Mouse (Mus musculus): ENCODE results near the gene Elovl7. TPM values are rescaled to one million over a fixed set of nuclear protein-coding genes. Genes with fewer than 3 reads are reported as not detected.

The Elovl7 gene
- total and polyA plus RNA-seq, 2 experiments from 2014 or later, result 1.9 to 2.4 TPM

- H3K4me1 ChIP-seq (ENCODE audit: insufficient read depth, low read length), result no peaks in the 10 kb centered on the region
- no peak overlapping the region for H3K27ac ChIP-seq (ENCODE audit: low read depth, low read length)
- H3K36me3 ChIP-seq (ENCODE audit: insufficient read depth, low read length), result no peaks in the 10 kb centered on the region
- H3K4me2 ChIP-seq (ENCODE audit: low read depth, low read length, poor library complexity, severe bottlenecking), result no peak overlapping the region
- no peaks in the 10 kb centered on the region for H3K27me3 ChIP-seq (ENCODE audit: insufficient read depth, low read length)
- H3K9me3 ChIP-seq (ENCODE audit: low read length), result no peaks in the 10 kb centered on the region
- WGBS, result 85% methylated on average over 5 of the region's 5 CpGs
- no peak overlapping the region for H3K4me3 ChIP-seq (ENCODE audit: low read depth, low read length)
- ATAC-seq (ENCODE audit: low FRiP score) (no peak), DNase-seq (ENCODE audit: low spot score) (no peak)
- no peak for TF ChIP-seq CTCF (IDR thresholded peaks at IDR 0.05)
- H3K9ac ChIP-seq (replicated peaks; ENCODE audit: low read length, poor library complexity, severe bottlenecking), result no peak overlapping the region
Observed at GRCm38 (mm10) chr13:108251106-108251505, 36.9 kb downstream of the Elovl7 start.

GRCm38 (mm10) chr13:108253977-108254376 is 39.8 kb downstream of the Elovl7 start:
- Histone ChIP-seq H3K9ac (replicated peaks; ENCODE audit: low read length, poor library complexity, severe bottlenecking) (no peak overlapping the region), H3K4me3 (ENCODE audit: low read depth, low read length) (no peak overlapping the region), H3K27me3 (ENCODE audit: insufficient read depth, low read length) (no peaks in the 10 kb centered on the region), H3K27ac (ENCODE audit: low read depth, low read length) (no peak overlapping the region), H3K4me2 (ENCODE audit: low read depth, low read length, poor library complexity, severe bottlenecking) (no peak overlapping the region), H3K4me1 (ENCODE audit: insufficient read depth, low read length) (no peaks in the 10 kb centered on the region), H3K36me3 (ENCODE audit: insufficient read depth, low read length) (no peaks in the 10 kb centered on the region), H3K9me3 (ENCODE audit: low read length) (no peaks in the 10 kb centered on the region)
- no peak for TF ChIP-seq CTCF (IDR thresholded peaks at IDR 0.05)
- no peak for ATAC-seq (ENCODE audit: low FRiP score)
- 87% methylated on average over 5 of the region's 5 CpGs for WGBS
- no peak for DNase-seq (ENCODE audit: low spot score)

GRCm38 (mm10) chr13:108263042-108263441 is 48.8 kb downstream of the Elovl7 start:
- Histone ChIP-seq H3K4me2 (ENCODE audit: low read depth, low read length, poor library complexity, severe bottlenecking) (no peak overlapping the region), H3K9ac (replicated peaks; ENCODE audit: low read length, poor library complexity, severe bottlenecking) (no peak overlapping the region), H3K4me1 (ENCODE audit: insufficient read depth, low read length) (no peaks in the 10 kb centered on the region), H3K9me3 (ENCODE audit: low read length) (no peaks in the 10 kb centered on the region), H3K27ac (ENCODE audit: low read depth, low read length) (no peak overlapping the region), H3K27me3 (ENCODE audit: insufficient read depth, low read length) (no peaks in the 10 kb centered on the region), H3K36me3 (ENCODE audit: insufficient read depth, low read length) (no peaks in the 10 kb centered on the region), H3K4me3 (ENCODE audit: low read depth, low read length) (no peak overlapping the region)
- DNase-seq (ENCODE audit: low spot score) (no peak), ATAC-seq (ENCODE audit: low FRiP score) (no peak)
- TF ChIP-seq CTCF (IDR thresholded peaks at IDR 0.05), result no peak
- 47% methylated on average over 8 of the region's 8 CpGs for WGBS

DNA sequence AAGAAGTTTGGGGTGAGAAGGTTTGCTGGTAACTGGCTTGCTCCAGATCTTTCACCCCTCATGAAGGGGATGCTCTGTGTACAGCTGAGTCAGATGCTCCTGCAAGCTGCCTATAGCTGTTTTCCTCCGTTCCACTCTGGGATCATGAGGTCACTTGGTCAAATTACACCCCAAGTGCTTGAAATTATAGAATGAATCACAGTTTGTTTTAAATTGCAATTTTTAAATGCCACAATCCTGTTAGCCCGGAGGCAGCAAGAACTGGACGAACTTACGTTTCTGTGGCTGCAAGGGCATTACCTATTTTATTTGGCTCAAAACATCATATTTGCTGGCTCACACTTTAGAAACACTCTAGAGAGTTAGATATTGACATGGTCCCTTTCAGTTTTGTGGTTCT is 51.2 kb downstream of the Elovl7 start:
- no peaks in the 10 kb centered on the region for H3K4me1 ChIP-seq (ENCODE audit: insufficient read depth, low read length)
- 89% methylated on average over 4 of the region's 4 CpGs for WGBS
- no peaks in the 10 kb centered on the region for H3K9me3 ChIP-seq (ENCODE audit: low read length)
- H3K36me3 ChIP-seq (ENCODE audit: insufficient read depth, low read length), result no peaks in the 10 kb centered on the region
- DNase-seq (ENCODE audit: low spot score), result no peak
- no peak overlapping the region for H3K9ac ChIP-seq (replicated peaks; ENCODE audit: low read length, poor library complexity, severe bottlenecking)
- no peak overlapping the region for H3K27ac ChIP-seq (ENCODE audit: low read depth, low read length)
- TF ChIP-seq CTCF (IDR thresholded peaks at IDR 0.05), result no peak
- no peak for ATAC-seq (ENCODE audit: low FRiP score)
- no peak overlapping the region for H3K4me2 ChIP-seq (ENCODE audit: low read depth, low read length, poor library complexity, severe bottlenecking)
- no peaks in the 10 kb centered on the region for H3K27me3 ChIP-seq (ENCODE audit: insufficient read depth, low read length)
- no peak overlapping the region for H3K4me3 ChIP-seq (ENCODE audit: low read depth, low read length)

GRCm38 (mm10) chr13:108267841-108268634 is 53.8 kb downstream of the Elovl7 start:
- WGBS, result 83% methylated on average over 9 of the region's 9 CpGs
- no peaks in the 10 kb centered on the region for H3K36me3 ChIP-seq (ENCODE audit: insufficient read depth, low read length)
- no peaks in the 10 kb centered on the region for H3K4me1 ChIP-seq (ENCODE audit: insufficient read depth, low read length)
- DNase-seq (ENCODE audit: low spot score) (no peak), ATAC-seq (ENCODE audit: low FRiP score) (no peak)
- H3K4me3 ChIP-seq (ENCODE audit: low read depth, low read length), result no peak overlapping the region
- no peak overlapping the region for H3K9ac ChIP-seq (replicated peaks; ENCODE audit: low read length, poor library complexity, severe bottlenecking)
- TF ChIP-seq CTCF (IDR thresholded peaks at IDR 0.05), result no peak
- no peaks in the 10 kb centered on the region for H3K27me3 ChIP-seq (ENCODE audit: insufficient read depth, low read length)
- no peak overlapping the region for H3K4me2 ChIP-seq (ENCODE audit: low read depth, low read length, poor library complexity, severe bottlenecking)
- no peaks in the 10 kb centered on the region for H3K9me3 ChIP-seq (ENCODE audit: low read length)
- no peak overlapping the region for H3K27ac ChIP-seq (ENCODE audit: low read depth, low read length)

DNA sequence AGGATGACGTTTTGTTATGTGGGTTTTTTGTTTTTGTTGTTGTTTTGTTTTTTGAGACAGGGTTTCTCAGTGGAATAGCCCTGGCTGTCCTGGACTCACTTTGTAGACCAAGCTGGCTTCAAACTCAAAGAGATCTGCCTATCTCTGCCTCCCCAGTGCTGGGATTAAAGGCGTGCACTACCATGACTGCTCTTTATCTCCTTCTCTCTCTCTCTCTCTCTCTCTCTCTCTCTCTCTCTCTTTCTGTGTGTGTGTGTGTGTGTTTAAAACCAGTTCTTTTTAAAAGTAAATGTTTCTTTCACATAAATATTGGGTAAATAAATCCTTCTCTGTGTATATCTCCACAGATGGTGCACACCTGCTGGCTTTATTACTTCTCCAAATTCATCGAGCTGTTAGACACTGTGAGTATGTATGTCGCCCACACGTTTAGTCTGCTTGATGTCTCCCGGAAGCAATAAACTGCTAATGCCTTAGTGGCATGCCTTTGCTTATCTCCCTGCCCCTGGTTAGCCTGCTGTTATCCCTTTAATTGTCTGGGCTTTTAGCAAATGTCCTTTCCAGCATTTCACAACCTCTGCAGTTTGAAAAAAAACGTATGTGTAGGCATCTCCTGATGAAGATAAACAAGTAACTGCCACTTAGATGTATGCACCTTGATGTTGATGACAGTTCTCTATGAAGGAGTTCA is 57.4 kb downstream of the Elovl7 start:
- no peak overlapping the region for H3K27ac ChIP-seq (ENCODE audit: low read depth, low read length)
- WGBS, result 83% methylated on average over 7 of the region's 7 CpGs
- no peaks in the 10 kb centered on the region for H3K4me1 ChIP-seq (ENCODE audit: insufficient read depth, low read length)
- H3K36me3 ChIP-seq (ENCODE audit: insufficient read depth, low read length), result no peaks in the 10 kb centered on the region
- no peak overlapping the region for H3K4me2 ChIP-seq (ENCODE audit: low read depth, low read length, poor library complexity, severe bottlenecking)
- H3K9me3 ChIP-seq (ENCODE audit: low read length), result no peaks in the 10 kb centered on the region
- H3K9ac ChIP-seq (replicated peaks; ENCODE audit: low read length, poor library complexity, severe bottlenecking), result no peak overlapping the region
- TF ChIP-seq CTCF (IDR thresholded peaks at IDR 0.05), result no peak
- no peak overlapping the region for H3K4me3 ChIP-seq (ENCODE audit: low read depth, low read length)
- ATAC-seq (ENCODE audit: low FRiP score) (no peak), DNase-seq (ENCODE audit: low spot score) (no peak)
- H3K27me3 ChIP-seq (ENCODE audit: insufficient read depth, low read length), result no peaks in the 10 kb centered on the region

All from midbrain, postnatal 0 days (tissue).